Mouse (Mus musculus) testis, adult 2 months (tissue): Measurements from ENCODE around the gene Il21r.

ENCODE experiments used
- CTCF ChIP-seq: fragments of 200-500 bp; IDR thresholded peaks from 2 replicates; pipeline ENCODE4 v1.5.1; 2012; ENCODE audit warnings: low read depth, mild to moderate bottlenecking, inconsistent platforms, low read length, moderate library complexity; ENCODE audit not compliant: control insufficient read depth, insufficient read depth, insufficient replicate concordance
- POLR2A ChIP-seq: fragments of 200-500 bp; IDR thresholded peaks from 2 replicates; pipeline ENCODE4 v1.6.1; 2012; ENCODE audit warnings: low read depth, mild to moderate bottlenecking, inconsistent platforms, low read length, moderate library complexity; ENCODE audit not compliant: control insufficient read depth

- no peak for TF ChIP-seq CTCF
- TF ChIP-seq POLR2A = no peak
Measured at GRCm38 (mm10) chr7:125580625-125581316, 22.5 kb upstream of the Il21r start.
